Mouse (Mus musculus): ENCODE measurements at regions not wholly inside any gene's neighbourhood (a gene's known extent, or its start where the extent isn't known, plus 50 kb on each side); places are given as distances from the start of the nearest gene placed in this dataset.

DNA sequence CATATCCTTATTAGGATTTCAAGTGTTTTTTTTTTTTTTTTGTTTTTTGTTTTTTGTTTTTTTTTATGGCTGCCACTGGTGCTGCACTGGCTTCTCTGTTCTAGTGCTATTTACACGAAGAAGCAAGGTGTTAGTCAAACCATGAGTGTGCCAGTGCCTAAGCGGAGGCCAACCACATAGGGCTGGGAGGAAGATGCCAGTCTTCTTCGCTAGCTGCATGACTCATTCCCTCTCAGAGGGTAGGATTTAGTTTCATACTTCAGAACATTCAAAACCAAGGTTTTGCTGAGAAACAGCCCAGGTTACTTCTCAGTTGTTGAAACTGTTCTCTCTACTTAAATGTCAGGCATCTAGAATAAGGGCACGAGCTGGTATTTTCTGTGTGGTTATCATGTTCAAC is 72.6 kb downstream of the Icos start:
- no peak for DNase-seq

DNA sequence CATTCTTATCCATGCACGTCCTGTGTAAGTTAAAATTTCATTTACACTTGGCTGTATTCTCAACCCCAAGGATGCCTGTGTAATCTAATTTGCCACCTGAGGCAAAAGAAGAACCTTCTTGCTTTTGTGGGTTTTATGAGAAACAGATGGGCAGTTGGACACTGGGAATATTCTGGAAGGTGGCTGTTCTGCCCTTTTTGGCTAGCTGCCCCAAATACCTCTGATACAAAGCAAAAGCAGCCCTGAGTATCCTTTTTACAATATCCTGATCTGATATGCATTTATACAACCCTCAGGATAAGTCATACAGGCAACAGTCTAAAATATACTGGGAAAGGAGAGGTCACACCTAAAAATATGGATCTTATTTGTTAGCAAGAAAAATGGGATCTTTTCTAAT is 75.9 kb downstream of the Icos start:
- no peak for DNase-seq

DNA sequence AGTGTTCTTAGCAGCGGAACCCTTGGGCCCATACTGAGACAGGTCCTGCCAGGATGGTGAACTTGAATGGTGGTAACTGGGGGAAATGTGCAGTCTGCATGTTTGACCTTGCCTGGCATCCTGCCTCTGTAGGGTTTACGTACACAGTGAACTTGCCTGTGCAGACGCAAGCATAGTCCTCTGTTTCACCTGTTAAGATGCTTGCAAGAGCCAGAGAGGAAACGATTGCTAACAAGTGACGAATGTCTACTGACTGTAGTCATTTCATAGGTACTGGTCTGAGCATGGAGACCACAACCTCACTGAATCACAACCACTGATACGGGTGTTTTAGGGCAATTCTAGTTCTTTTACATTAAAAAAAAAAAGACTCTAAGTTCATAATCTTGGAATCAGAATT is 76.7 kb downstream of the Icos start:
- DNase-seq = no peak

DNA sequence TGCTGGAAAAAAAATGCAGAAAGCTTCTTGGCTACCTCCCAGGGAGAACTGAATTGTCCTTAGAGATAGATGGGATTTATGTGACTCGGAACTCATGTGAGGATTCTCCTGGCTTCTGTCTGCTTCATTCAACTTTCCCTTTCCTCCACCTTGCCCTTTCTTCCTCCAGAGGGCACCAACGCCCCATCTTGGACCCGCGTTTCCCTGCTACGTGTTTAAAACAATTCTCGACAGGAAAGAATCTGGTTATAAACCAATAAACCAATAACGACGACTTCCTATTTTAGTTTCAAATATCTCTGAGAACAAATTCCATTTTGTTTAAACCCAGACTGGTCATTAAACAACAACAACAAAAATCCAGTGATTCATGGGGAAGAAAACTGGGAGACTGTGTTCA is 77.4 kb downstream of the Icos start:
- DNase-seq = peak; percentile 82

DNA sequence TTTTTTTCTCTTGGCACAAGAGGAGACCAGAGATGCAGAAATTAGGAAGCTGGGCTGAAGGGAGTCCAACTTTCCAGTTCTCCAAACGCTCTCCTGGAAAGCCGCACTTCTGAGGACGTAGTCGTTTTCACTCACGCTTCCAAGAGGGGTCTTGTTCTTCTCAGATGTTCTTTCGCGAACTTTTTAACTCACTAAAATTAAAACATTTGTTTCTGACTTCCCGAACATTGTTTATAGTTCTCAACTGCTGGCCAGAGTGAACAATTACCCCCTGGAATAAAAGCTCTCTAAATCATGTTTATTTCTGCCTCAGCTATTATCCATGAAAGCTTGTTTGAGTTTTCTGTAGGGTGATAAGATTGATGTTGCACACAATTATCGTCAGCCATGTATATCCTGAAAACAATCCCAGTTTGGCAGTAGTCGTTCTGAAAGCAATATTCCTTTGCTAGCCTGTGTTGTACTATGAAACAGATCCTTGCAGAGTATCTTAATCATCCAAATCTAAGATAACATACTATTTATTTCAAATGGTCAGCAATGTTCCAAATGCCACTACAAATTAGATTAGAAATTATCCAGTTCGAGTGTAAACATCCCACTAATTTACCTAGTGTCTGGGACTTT is 82.3 kb downstream of the Icos start:
- no peak for DNase-seq

DNA sequence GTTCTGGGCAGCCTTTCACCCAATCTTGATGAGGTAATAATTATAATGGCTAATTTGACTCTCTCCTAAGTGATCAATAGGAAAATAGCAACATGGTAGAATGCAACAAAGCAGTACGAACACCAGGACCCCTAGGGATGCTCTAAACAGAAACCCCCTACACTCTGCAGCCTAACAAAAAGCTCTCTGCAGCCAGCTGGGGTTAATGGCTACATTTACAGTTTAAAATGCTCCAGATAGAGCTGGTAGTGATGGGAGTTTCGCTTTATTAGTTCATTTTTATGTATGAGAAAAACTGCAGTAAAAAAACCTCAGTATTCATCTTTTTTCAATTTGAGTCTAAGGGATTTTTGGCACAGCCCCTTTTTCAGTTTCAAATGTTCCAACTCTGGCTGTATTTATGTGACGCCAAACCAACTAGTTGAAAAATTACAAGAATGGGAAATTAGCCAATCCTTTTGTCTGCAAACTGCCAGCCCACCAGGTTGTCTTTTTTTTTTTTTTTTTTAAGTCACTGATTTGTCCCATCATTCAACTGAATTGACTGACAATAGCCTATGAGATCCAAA is 84.2 kb downstream of the Icos start:
- DNase-seq = no peak

DNA sequence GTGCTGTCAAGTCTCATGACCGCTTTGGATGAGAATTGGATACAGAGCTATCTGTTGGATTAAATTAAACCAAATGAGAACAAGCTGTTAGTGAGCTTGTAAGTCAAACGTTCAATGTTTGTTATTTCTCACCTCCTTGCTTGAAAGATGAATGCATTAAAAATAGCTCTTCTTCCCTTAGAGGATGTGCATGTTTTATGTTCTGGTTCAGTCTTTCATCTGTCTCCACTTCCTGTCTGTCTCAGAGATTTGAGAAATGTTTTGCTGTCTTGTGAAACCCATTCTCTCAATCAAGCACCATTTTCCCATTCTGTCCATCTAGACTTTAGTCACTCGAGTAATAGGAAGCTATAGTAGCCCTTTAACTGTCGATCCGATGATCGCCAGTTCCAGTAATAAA is 90.4 kb downstream of the Icos start:
- DNase-seq = no peak

DNA sequence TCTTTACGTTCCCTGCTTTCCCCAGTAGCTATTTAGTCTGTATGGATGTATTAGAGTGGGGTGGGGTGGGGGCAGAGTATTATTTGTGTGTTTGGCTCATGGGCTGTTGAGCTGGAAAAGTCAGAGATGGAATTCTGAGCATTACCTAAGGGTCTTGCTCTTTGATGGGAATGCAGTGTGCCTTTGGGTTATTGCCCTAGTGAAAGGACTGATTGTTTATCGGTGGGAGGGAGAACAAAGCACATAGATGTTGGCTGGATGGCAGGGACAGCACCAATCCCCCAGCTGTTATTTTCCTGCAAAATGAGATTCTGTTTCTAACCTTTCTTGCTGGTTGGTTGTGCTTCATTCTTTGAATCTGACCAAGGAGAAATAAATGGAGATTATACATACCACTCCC is 96.4 kb downstream of the Icos start:
- no peak for DNase-seq

DNA sequence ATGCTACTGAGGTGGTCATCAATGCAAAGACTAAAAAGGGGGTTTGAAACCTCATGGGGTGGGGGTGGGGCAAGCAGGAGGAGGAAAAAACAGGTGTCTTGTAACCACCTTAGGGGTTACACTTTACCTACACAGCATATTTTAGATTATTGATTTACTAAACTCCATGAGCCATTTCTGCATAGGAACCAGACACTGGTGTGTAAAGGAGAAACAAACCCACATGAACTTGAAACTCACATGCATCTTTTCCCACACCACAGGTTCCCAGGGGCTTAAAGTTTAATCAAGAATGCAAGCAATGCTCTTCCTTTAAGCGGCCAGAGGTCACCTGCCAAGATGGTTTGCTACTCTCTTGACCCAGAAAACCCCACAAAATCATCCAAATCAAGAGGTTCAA is 97.6 kb downstream of the Icos start:
- peak; percentile 14 for DNase-seq

DNA sequence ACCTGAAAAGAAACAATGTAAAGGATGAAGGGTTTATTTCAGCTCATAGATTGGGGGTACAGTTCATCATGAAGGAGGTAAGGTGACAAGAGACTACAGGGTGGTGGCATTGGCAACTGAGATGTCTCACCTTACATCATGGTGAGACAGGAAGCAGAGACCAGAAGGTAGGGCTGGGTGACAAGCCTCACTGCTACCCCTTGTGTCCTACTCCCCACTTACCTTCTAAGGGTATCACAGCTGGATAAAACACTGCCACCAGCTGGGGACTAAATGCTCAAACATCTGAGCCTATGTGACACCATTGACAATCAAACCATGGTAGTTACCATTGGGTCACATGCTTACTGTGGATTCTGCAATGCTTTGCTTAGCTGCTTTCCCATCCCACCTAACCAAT is 107.0 kb downstream of the Icos start:
- no peak for DNase-seq

DNA sequence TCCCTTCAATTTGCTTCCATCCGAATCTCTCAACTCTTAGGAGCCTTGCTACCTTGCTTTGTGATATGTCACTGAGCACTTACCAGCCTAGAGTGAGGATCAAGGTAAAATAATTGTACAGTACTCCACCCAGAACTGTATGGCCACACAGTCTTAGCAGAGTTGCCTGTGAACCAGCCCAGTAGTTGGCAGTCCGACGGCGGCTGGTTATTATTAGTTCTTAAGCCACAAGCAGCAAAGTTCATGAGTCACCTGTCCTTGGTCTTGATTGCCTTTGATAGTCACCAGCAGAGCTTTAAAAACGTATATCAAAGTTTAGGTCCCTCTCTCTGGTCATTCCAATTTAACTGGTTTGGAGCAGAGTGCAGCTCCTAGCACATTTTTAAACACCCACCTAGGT is 109.1 kb downstream of the Icos start:
- DNase-seq = no peak

DNA sequence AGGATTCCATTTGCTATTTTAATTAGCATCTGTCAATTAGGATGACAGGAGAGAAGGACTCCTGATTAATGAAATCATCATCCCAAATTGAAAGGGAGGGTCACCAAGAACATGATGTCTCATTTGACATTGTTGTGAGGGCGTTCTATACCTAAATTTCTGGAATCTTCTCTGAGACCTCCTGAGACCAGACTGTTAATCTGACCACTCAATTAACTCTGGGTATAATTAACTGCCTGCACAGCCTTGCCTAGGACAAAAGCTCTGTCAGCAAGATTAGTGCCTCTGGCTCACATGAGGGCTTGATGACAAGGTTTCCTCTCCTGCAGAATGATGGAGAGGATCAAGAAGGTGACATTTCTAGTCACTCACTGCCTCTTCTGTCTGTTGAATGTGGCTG is 113.1 kb downstream of the Icos start:
- DNase-seq = no peak

DNA sequence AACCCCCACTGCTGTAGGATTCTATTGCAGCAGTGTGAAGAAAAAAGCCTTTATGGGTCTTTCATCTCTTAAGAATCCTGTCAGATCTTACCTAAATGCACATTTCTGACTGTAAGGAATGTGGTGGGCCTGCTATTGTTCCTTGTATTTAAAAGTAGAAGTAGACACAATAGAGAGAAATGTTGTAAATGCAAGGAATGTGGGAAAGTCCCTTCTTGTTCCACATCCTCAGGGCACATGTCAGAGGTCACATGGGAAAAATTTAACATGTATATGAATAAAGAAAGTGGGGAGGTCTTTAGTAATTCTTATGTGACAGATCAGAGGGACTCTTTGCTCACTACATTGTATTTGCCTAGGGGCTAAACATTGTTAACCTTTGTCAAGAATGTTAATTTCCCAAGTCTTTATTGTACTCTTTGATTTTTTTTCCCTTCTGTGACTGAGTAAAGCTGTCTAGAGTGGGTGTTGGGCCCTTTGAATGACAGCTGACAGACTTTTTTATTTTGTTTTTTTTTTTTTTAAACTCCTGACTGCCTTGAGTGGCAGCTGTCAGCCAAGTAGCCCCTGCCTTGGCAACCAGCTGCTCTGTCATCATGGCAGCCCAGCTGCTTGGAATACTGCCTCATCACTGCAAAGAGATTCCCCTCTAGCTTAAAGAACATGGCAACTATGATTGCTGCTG is 117.9 kb downstream of the Icos start:
- no peak for DNase-seq

DNA sequence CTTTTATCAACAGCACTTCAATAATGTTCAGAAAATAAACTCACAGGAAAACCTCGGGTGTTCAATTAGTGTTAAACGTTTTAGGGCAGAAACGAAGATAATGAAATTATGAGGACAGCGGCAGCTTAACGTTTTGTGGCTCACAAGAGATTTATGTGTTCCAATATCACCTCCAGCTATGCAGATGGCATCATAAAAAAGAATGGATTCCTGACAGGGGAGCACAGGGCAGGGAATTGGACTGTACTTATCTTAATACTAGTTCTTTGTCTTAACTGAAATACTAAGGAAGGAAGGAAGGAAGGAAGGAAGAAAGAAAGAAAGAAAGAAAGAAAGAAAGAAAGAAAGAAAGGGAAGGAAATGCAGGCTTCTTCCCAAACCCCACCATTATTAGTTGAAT is 121.6 kb downstream of the Icos start:
- DNase-seq = no peak

DNA sequence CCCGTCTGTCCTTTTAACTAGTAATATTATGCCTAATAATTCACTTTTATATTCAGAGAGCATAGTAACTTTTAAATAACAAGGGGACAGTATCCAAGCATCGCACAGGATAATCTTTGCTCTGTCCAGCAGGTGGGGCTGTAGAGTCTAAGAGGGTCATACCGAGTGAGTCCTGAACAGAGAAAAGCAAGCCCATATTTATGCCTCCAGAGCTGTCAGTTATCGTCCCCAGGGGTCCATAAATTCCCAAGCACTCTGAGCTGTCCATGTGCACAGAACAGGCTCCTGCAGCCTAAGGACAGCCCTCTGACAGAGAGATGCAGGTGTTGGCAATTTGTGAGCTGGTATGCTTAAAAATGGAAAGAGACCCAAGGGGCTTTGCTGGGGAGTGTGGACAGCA is 124.0 kb downstream of the Icos start:
- DNase-seq = peak; percentile 45

DNA sequence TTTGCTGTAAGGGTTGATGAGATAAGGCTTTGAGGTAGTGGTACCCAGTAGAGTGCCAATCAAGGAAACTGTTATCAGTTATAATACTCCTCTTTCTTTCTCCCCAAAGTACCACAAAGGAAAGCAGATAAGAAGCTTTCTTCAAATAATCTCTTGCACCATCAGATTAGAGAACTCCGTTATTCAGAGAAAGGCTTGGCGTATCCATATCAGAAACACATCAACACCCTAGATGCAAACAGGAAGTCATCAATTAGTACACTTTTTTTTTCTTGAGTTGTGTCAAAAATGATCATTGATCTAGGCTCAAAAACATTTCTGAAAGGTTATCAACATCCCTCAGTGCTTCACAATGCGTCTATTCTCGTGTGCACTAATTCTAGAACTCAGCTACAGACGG is 124.6 kb downstream of the Icos start:
- DNase-seq = no peak

DNA sequence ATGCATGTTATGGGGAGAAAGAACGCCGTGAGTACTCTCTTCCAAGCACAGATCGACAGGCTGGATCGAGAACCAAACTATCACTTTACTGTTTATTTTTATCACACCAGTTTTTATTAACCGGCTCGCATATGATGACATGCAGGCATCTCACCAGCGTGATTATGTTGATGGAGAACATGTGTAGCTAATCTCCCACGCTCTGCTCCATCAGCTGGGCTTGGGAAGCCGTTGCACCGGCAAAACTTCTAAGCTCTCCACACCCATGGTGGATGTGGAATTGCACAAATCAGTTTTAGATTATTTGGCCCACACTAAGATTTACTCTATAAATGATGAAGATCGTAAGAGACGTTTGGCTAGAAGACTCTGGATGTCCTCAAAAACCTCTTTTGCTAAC is 125.9 kb downstream of the Icos start:
- DNase-seq = peak; percentile 23

DNA sequence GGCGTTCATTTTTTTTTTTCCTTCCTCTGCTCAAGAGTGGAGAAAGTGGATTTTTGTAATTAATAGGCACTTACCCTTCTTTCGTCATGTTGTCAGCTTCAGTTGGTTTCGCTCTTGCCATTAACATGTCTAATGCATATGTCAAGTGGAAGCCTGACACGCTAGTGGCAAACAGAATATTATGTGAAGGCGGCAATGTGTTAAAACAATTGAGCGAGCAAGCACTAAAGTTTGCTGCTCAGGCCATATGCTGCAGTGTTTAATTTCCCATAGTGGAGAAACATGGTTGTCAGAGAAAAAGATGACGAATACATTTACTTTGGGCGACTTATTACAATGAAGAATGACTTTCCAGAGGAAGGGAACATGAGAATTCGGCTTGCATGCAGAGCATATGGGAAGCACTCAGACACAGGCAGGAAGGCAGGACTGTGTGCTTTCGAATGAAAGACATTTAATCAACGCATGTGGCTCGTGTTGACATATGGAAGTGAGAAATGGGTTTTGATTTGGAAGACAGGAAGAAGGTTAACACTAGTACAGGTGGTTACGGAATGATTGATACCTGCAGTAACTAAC is 134.1 kb downstream of the Icos start:
- DNase-seq = no peak

DNA sequence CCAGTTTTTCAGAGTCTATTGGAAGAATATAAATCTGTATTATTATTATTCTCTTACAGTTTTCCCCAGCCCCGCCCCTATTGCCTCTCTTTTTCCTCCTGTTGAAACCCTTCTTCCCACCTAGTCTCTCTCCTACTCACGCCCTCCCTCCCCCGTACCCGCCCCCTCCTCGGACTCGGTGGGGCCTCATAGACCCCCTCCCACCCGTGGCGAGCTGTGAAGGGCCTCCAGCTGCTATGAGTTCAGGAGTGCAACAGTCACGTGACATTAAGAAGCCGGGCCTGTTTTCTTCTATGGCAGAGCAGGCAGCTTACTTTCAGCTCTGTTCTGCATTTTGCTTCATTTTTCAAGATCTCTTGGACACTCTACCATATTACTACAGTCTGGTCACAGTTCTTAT is 139.8 kb downstream of the Icos start:
- no peak for DNase-seq

DNA sequence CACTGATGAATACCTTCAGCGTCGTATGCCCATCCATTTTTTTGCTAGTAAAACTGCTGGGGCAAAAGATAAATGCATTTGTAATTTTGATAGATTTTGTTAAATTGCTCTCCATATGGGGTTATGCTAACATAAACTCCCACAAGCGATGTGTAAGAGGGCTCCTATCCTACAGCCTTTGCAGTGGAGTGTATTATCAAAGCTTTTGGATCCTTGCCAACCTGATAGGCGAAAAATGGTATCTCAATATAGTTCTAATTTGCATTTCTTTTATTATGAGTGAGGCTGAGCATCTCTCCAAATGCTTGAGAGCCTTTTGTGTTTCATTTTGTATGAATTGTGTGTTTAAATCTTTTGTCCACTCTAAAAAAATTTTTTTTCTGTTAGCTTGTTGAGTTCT is 140.3 kb downstream of the Icos start:
- DNase-seq = no peak

DNA sequence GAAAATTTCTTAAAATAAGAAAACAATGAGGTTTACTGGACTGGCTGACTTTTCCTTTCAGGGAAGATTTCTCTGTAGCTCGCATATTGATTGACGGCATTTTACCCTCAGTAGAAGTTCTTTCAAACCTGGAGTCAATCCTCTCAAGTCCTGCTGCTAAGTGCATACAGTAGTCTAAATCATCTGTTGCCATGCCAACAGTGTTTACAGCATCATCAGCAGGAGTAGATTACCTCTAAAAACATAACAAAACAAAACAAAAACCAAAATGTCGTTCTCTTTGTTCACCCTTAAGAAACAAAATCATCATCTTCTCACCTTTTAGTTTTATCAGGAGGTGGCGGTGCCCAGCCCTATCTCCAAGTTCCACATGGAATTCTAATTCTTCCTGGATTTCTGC is 143.8 kb downstream of the Icos start:
- DNase-seq = no peak

DNA sequence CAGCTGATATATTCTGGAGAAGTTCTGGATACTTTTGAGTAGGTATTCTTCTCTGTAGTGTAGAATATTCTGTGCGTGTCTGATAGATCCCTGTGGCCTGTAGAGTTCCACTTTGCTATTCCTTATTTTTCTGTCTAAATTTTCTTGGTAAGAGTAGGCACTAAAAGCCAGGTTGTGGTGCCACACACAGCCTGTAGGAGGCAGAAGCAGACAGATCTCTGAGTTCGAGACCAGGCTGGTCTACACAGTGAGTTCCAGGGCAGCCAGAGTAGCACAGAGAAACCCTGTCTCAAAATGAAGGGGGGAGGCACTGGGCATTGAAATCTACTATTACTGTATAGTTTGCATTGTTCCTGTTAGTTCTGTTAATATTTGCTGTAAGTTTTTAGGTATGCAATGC is 147.4 kb downstream of the Icos start:
- no peak for DNase-seq

DNA sequence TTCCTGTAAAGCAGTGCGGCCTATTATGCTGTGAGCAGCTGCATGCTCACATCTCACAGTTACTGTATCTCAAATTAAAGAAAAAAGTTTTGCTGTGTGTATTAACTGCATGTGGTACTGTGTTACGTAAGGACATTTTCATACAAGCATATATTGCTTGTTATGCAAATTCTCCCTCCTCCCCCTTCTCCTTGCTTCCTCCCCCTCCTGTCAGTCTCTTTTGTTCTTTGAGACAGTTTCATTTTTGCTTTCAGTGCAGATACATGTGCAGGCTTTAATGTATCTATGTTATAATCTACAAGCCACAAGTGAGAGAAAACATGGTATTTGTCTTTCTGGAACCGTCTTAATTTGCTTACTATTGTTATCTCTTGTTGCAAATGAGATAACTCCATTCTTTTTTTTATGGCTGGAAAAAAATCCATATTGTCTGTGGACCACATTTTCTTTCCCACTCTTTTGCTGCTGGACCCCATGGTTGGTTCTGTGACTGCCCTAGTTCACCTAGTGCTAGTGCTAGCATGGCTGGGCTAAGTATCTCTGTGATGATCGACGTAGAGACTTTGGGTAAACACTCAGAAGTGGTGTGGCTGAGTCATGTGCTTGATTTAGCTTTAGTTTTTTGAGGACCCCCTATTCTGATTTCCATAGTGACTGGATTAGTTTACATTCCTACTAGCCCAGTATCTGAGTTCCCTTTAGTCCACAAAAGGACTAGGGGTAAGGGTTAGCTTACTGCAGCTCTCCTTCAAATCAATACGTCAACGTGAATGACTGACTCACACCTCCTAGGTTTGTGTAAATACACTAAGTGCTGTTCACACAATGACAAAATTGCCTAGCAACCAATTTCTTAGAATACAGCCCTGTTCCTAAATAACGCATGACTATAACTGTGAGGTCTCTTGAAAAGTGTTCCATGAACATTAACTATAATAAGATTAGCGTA is 158.1 kb downstream of the Icos start:
- DNase-seq = no peak

Measured in kidney, postnatal 10 days (tissue).